Mouse (Mus musculus) limb, embryonic 13.5 days (tissue): ENCODE results near the gene Vmn1r139. TPM values are rescaled to one million over a fixed set of nuclear protein-coding genes. Genes with fewer than 3 reads are reported as not detected.
"Not testable (repeated sequence)": the region's sequence is repeated elsewhere in the genome, so short reads cannot be mapped to it uniquely, and the experiment has no call there.

Experiments
- ATAC-seq: fragments of 200-750 bp; cut with Nextera tagmentation; 2 replicates; pipeline ENCODE4 v1.8.0; 2017; ENCODE audit warnings: low read depth, moderate number of reproducible peaks, moderate TSS enrichment; ENCODE audit not compliant: low FRiP score
- H3K27ac ChIP-seq: fragments of 300-500 bp; sonication (generic); 2 replicates; pipeline ENCODE4 v1.5.1; 2015; ENCODE audit warnings: inconsistent platforms, mild to moderate bottlenecking, moderate library complexity
- H3K27me3 ChIP-seq: fragments of 300-500 bp; sonication (generic); 2 replicates; pipeline ENCODE4 v1.6.1; 2015; ENCODE audit warnings: mild to moderate bottlenecking, inconsistent platforms
- H3K36me3 ChIP-seq: fragments of 300-500 bp; sonication (generic); 2 replicates; pipeline ENCODE4 v1.6.1; 2015; ENCODE audit warnings: inconsistent platforms, mild to moderate bottlenecking, moderate library complexity
- H3K4me1 ChIP-seq: fragments of 300-500 bp; sonication (generic); 2 replicates; pipeline ENCODE4 v1.6.1; 2015; ENCODE audit warnings: inconsistent platforms
- H3K4me2 ChIP-seq: fragments of 300-500 bp; sonication (generic); replicated peaks from 2 replicates; pipeline ENCODE4 v1.6.1; 2015; ENCODE audit warnings: inconsistent platforms, mild to moderate bottlenecking, moderate library complexity
- H3K4me3 ChIP-seq: fragments of 300-500 bp; sonication (generic); 2 replicates; pipeline ENCODE4 v1.5.1; 2015; ENCODE audit warnings: moderate library complexity, mild to moderate bottlenecking, inconsistent platforms
- H3K9ac ChIP-seq: fragments of 300-500 bp; sonication (generic); 2 replicates; pipeline ENCODE4 v1.6.1; 2015; ENCODE audit warnings: mild to moderate bottlenecking, inconsistent platforms
- H3K9me3 ChIP-seq: fragments of 300-500 bp; sonication (generic); 2 replicates; pipeline ENCODE4 v1.6.1; 2016; ENCODE audit warnings: inconsistent platforms
- WGBS: fragments of 180-500 bp; shearing (Covaris S2); methylation state at CpG from one replicate; pipeline ENCODE4 v1.1.7; 2015; 5-methylcytosine and 5-hydroxymethylcytosine counted together
- polyA plus RNA-seq: library from polyadenylated mRNA; unstranded; fragments of >200 nt; fragmentation: Nextera tagmentation; extraction: Ambion mirVana; gene quantifications from 2 replicates; pipeline ENCODE4 v1.2.1, GENCODE M21; 2015

The Vmn1r139 gene
- not detected in 2 replicates for polyA plus RNA-seq

- not testable (repeated sequence) for H3K27me3 ChIP-seq, H3K4me1 ChIP-seq, H3K9ac ChIP-seq, H3K9me3 ChIP-seq, ATAC-seq, H3K4me3 ChIP-seq, H3K36me3 ChIP-seq, H3K4me2 ChIP-seq, H3K27ac ChIP-seq
- no CpG with 5 or more reads among the region's 7 CpGs for WGBS
These were observed at the start of gene Vmn1r139 for GRCm38 (mm10) chr7:22068757-22069156. Gene Vmn1r139, plus strand, starts transcription at chr7:22069057.

DNA sequence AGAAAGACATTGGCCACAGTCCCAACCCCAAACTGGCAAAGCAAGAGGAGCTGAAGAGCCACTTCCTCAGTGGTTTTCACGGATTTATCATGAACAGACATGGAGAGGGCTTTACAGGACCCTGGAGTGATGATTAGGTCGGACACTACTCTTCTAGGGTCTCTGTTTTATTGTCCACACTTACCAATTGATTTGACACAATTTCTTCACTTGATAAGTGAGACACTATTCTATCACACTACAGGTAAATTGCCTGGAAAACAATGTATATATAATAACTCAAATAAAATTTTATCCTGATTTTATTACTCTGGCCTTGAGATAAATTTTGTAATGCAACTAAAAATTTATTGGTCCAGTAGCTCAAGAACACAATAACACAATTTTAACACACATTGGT is 40.1 kb upstream of the Vmn1r139 start, which contains the start of gene Vmn1r138:
Vmn1r138 (minus strand) TSS at position 101 of the 400 bp plus-strand sequence.
- H3K27me3 ChIP-seq, H3K4me2 ChIP-seq, H3K36me3 ChIP-seq, H3K9me3 ChIP-seq, ATAC-seq, H3K9ac ChIP-seq, H3K27ac ChIP-seq, H3K4me1 ChIP-seq, H3K4me3 ChIP-seq: not testable (repeated sequence)
- no CpG with 5 or more reads among the region's 2 CpGs for WGBS

DNA sequence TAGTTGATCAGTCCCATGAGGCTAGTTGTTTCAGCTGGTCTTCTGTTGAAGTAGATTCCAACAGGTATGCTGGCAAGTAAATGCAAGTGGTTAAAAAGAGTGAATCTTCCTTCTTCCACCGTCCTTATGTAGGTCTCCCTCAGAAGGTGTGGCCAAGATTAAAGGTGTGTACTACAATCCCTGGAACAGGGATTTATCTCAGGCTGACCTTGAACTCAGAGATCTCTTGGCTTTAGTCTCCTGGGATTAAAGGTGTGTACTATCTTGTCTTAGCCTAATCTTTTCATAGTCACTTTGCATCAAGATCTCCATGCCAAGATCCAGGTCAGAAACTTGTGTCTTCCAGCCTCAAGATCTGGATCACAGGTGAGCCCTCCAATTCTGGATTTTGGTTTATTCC is 12.7 kb upstream of the Vmn1r139 start, which contains the start of gene Gm6176:
Gm6176 (minus strand) TSS at position 101 of the 400 bp plus-strand sequence.
- not testable (repeated sequence) for H3K27me3 ChIP-seq, H3K36me3 ChIP-seq, ATAC-seq, H3K27ac ChIP-seq, H3K9me3 ChIP-seq, H3K4me3 ChIP-seq, H3K4me2 ChIP-seq, H3K9ac ChIP-seq, H3K4me1 ChIP-seq
- WGBS: no CpG with 5 or more reads among the region's 1 CpGs

DNA sequence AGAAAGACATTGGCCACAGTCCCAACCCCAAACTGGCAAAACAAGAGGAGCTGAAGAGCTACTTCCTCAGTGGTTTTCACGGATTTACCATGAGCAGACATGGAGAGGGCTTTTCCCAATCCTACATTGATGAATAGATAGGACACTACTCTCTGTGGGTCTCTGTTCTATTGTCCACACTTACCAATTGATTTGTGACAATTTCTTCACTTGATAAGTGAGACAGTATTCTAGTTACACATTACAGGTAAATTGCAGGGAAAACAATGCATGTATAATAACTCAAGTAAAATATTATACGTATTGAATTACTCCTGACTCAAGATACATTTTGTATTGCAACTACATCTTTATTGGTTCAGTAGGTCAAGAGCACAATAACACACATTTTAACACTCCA is 49.3 kb downstream of the Vmn1r139 start, which contains the start of gene Gm16451:
Gm16451 (minus strand) TSS at position 101 of the 400 bp plus-strand sequence.
- no CpG with 5 or more reads among the region's 2 CpGs for WGBS
- not testable (repeated sequence) for H3K36me3 ChIP-seq, H3K9me3 ChIP-seq, H3K27ac ChIP-seq, H3K4me2 ChIP-seq, H3K9ac ChIP-seq, H3K4me1 ChIP-seq, H3K4me3 ChIP-seq, ATAC-seq, H3K27me3 ChIP-seq

- not testable (repeated sequence) for H3K27me3 ChIP-seq, H3K27ac ChIP-seq, H3K9me3 ChIP-seq, H3K4me1 ChIP-seq, H3K36me3 ChIP-seq, H3K9ac ChIP-seq, H3K4me2 ChIP-seq, ATAC-seq, H3K4me3 ChIP-seq
- WGBS: no CpG with 5 or more reads among the region's 5 CpGs
These were observed 65.8 kb downstream of the Vmn1r139 start, which contains the start of gene Gm10666 for GRCm38 (mm10) chr7:22134641-22135040. Gene Gm10666, minus strand, starts transcription at chr7:22134741.

Other genes with a start within 250 kb of the Vmn1r139 start
- gene Vmn1r135, start 236.7 kb upstream of the Vmn1r139 start, polyA plus RNA-seq: not detected in 2 replicates
- gene Gm5725, start 224.8 kb upstream of the Vmn1r139 start, polyA plus RNA-seq: not detected in 2 replicates
- not detected in 2 replicates for gene Gm5891, start 147.8 kb upstream of the Vmn1r139 start, polyA plus RNA-seq
- not detected in 2 replicates for gene Vmn1r137, start 74.5 kb upstream of the Vmn1r139 start, polyA plus RNA-seq
- not detected in 2 replicates for gene Vmn1r138, start 40.2 kb upstream of the Vmn1r139 start, polyA plus RNA-seq
- gene Gm6176, start 12.8 kb upstream of the Vmn1r139 start, polyA plus RNA-seq: not detected in 2 replicates
- gene Gm16451, start 49.2 kb downstream of the Vmn1r139 start, polyA plus RNA-seq: not detected in 2 replicates
- not detected in 2 replicates for gene Gm10666, start 65.7 kb downstream of the Vmn1r139 start, polyA plus RNA-seq
- gene Vmn1r142, start 95.0 kb downstream of the Vmn1r139 start, polyA plus RNA-seq: not detected in 2 replicates
- not detected in 2 replicates for gene Vmn1r143, start 120.3 kb downstream of the Vmn1r139 start, polyA plus RNA-seq
- not detected in 2 replicates for gene Gm8653, start 132.2 kb downstream of the Vmn1r139 start, polyA plus RNA-seq
- not detected in 2 replicates for gene Gm8453, start 160.4 kb downstream of the Vmn1r139 start, polyA plus RNA-seq